Mouse (Mus musculus): ENCODE results near the gene Sel1l3. TPM values are rescaled to one million over a fixed set of nuclear protein-coding genes. Genes with fewer than 3 reads are reported as not detected.

Gene Sel1l3
- polyA plus RNA-seq, 1 experiment from 2014 or later, result 6.1 TPM

DNA sequence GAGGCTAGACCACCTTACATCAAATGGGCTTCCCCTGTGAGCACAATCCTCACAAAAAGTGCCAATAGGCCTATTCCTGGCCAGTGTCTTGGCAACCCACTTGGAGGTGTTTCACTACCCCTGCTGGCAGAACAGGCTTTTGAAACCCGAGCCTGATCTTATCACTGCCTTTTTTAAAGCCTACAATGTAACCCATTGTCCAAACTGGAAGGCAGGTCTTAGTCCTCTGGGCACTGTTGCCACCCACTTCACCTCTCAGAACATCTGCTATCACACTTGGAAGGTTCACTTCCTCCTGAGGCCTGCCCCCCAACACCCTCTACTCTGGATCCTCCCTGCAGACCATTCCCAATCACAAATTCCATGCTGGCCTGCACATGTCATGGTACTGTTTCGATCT, 27.4 kb upstream of the Sel1l3 start:
- Histone ChIP-seq H3K27ac (0 out of 2 replicates have a peak overlapping the region, but pooled peaks have one; percentile 15), H3K4me2 (no peak overlapping the region), H3K9ac (no peak overlapping the region), H3K27me3 (no peaks in the 10 kb centered on the region), H3K4me1 (peaks cover 5% of the 10 kb centered on the region), H3K4me3 (no peak overlapping the region), H3K9me3 (no peaks in the 10 kb centered on the region), H3K36me3 (no peaks in the 10 kb centered on the region)
- WGBS, result 47% methylated on average over 2 of the region's 2 CpGs
- peak; percentile 53; the same call in 1 of the 2 replicates for ATAC-seq (ENCODE audit: borderline replicate concordance, extremely low read depth, low FRiP score, low TSS enrichment)

DNA sequence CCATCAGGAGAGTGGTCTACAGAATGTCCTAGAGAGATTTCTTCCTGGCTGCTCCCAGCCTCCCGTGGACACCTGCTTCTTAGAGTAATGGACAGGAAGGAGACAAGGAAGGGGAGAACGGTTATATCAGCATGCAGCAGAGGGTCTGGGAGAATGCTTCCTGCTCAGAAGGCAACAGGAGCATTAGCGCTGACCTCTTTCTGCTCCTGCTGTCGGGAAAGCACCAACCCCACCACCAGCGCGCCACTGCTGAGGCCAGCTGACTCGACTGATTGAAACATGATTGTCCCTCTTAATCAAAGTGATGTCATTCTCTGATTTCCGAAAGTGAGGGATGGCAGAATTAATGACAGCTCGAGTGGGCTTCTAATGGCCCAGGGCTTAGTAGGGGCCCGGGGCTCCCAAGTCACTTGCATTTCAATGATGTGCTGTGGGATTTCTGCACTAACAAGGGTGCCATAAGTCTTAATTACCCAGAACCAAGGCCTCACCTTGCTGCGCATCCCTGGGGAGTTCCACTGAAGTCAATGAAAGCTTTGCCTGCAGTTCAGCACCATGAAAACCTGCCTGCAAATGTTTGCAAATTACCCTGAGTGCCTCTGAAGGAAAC, 26.2 kb upstream of the Sel1l3 start:
- ATAC-seq (ENCODE audit: borderline replicate concordance, extremely low read depth, low FRiP score, low TSS enrichment), result no peak
- no peaks in the 10 kb centered on the region for H3K36me3 ChIP-seq
- 55% methylated on average over 11 of the region's 11 CpGs for WGBS

DNA sequence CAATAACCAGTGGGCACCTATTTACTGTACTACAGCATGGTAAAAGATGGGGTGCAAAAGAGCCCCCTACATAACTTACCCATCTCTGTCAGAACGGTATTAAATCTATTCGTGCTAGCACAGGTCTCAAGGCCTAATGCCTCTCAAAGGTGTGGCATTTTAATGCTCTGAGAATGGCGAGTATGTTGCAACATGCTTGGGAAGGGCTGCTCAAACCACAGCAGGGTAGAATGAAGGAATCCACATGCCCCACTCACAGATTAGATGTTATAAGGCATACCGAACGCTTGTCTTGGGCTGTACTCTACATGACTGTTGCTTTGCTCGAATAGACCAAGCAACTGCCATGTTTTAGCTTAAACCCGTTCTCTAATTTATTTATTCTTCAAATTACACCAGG, 25.5 kb upstream of the Sel1l3 start:
- Histone ChIP-seq H3K27me3 (no peaks in the 10 kb centered on the region), H3K9me3 (no peaks in the 10 kb centered on the region), H3K27ac (no peak overlapping the region), H3K9ac (no peak overlapping the region), H3K4me2 (no peak overlapping the region), H3K36me3 (no peaks in the 10 kb centered on the region), H3K4me1 (peaks cover 14% of the 10 kb centered on the region), H3K4me3 (no peak overlapping the region)
- 85% methylated on average over 7 of the region's 7 CpGs for WGBS
- no peak for ATAC-seq (ENCODE audit: borderline replicate concordance, extremely low read depth, low FRiP score, low TSS enrichment)

More for the DNA sequence above, 26.2 kb upstream of the Sel1l3 start:
- Histone ChIP-seq H3K9me3 (no peaks in the 10 kb centered on the region), H3K27ac (no peak overlapping the region), H3K9ac (no peak overlapping the region), H3K4me3 (no peak overlapping the region), H3K4me2 (no peak overlapping the region), H3K27me3 (no peaks in the 10 kb centered on the region), H3K4me1 (peaks cover 14% of the 10 kb centered on the region)

DNA sequence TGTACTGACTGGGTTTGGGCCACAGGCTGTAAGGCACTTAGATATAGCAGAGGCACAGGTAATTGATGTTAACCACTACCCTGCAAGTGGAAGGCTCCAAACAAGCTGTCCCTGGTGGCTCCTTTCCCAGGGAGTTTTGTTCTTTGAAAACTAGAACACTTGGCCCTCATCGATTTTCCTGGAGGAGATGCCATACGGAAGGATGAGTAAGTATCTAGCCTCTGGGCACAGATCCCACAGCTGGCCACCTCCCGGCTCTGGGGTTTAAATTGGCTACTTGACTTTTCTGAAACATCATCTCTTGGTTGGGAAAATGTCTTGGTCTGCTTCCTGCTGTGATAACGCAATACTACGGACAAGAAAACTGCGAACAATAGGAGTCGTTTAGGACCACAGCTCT, 25.0 kb upstream of the Sel1l3 start:
- WGBS, result 77% methylated on average over 7 of the region's 7 CpGs
- Histone ChIP-seq H3K9ac (no peak overlapping the region), H3K9me3 (no peaks in the 10 kb centered on the region), H3K27ac (no peak overlapping the region), H3K4me2 (no peak overlapping the region), H3K4me1 (peaks cover 12% of the 10 kb centered on the region), H3K27me3 (no peaks in the 10 kb centered on the region), H3K4me3 (no peak overlapping the region), H3K36me3 (no peaks in the 10 kb centered on the region)
- no peak for ATAC-seq (ENCODE audit: borderline replicate concordance, extremely low read depth, low FRiP score, low TSS enrichment)

DNA sequence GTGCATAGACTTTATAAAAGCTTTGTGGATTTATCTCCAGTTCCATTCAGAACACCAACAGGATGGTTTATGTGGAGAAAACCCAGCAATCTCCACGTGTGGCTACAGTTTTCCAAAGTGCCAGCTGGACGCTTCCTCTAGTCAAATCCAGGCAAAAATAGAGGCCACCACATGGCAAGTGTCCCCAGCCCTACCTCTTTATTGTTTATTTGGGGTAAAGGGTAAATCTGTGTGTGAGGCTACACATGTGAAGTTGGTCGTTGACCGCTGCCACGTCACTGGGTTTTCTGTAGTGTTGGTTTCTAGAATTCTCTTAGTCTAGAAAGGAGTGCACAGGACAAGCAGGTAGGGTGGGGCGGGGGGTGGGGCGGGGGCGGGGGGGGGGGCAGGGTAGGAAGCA, 23.0 kb upstream of the Sel1l3 start:
- H3K4me1 ChIP-seq, result peaks cover 12% of the 10 kb centered on the region
- no peaks in the 10 kb centered on the region for H3K27me3 ChIP-seq
- ATAC-seq (ENCODE audit: borderline replicate concordance, extremely low read depth, low FRiP score, low TSS enrichment), result no peak

DNA sequence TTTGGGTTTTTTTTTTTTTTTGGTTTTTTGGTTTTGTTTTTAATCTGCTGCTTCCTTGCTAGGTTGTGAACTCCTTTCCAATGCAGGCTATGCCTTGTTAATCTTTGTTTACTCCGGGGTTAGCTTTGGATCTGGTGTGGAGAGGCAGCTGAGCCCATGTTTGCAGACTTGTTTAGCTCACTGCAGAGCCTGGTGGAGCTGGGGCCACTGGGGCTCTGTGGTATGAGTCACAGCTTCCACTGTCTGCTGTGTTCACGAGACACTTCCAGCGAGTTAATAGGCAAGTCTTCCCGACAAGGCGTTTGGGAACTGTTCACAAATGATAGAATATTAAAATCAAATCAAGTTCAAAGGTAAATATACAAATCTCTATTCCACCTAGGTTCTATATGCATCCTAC, 22.4 kb upstream of the Sel1l3 start:
- Histone ChIP-seq H3K9me3 (no peaks in the 10 kb centered on the region), H3K4me2 (no peak overlapping the region), H3K36me3 (no peaks in the 10 kb centered on the region), H3K4me3 (no peak overlapping the region), H3K27me3 (no peaks in the 10 kb centered on the region), H3K9ac (no peak overlapping the region), H3K27ac (peak overlapping the region; percentile 29; the same call in 1 of the 2 replicates), H3K4me1 (peaks cover 12% of the 10 kb centered on the region)
- WGBS, result 7% methylated on average over 5 of the region's 5 CpGs
- ATAC-seq (ENCODE audit: borderline replicate concordance, extremely low read depth, low FRiP score, low TSS enrichment), result no peak

More for the DNA sequence above, 23.0 kb upstream of the Sel1l3 start:
- Histone ChIP-seq H3K4me2 (no peak overlapping the region), H3K27ac (no peak overlapping the region), H3K9me3 (no peaks in the 10 kb centered on the region), H3K9ac (no peak overlapping the region), H3K4me3 (no peak overlapping the region), H3K36me3 (no peaks in the 10 kb centered on the region)
- WGBS, result 64% methylated on average over 7 of the region's 8 CpGs

DNA sequence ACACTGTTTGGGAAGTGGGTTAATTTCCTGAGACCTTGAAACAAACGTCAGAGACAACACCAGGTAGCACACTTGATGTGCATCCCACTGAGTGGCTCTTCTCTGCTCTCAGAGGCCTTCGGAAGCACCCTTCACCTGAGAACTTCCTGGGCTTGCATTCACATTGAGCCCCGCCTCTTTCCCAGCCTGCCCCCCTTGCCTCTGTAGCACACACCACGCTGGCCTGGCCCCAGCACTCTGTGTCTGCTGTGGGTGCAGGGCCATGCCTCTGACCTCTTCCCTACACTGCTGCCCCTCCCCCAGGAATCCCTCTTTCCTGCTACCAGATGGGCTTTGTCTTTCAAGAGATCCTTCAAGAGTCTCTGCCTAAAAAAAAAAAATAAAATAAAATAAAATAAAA, 21.8 kb upstream of the Sel1l3 start:
- WGBS, result 5% methylated on average over 4 of the region's 4 CpGs
- no peak overlapping the region for H3K9ac ChIP-seq
- H3K27ac ChIP-seq, result 0 out of 2 replicates have a peak overlapping the region, but pooled peaks have one; percentile 29
- no peaks in the 10 kb centered on the region for H3K9me3 ChIP-seq
- ATAC-seq (ENCODE audit: borderline replicate concordance, extremely low read depth, low FRiP score, low TSS enrichment), result peak; percentile 86; the same call in 1 of the 2 replicates
- H3K27me3 ChIP-seq, result no peaks in the 10 kb centered on the region
- no peak overlapping the region for H3K4me3 ChIP-seq
- H3K36me3 ChIP-seq, result no peaks in the 10 kb centered on the region
- no peak overlapping the region for H3K4me2 ChIP-seq
- H3K4me1 ChIP-seq, result peaks cover 12% of the 10 kb centered on the region

DNA sequence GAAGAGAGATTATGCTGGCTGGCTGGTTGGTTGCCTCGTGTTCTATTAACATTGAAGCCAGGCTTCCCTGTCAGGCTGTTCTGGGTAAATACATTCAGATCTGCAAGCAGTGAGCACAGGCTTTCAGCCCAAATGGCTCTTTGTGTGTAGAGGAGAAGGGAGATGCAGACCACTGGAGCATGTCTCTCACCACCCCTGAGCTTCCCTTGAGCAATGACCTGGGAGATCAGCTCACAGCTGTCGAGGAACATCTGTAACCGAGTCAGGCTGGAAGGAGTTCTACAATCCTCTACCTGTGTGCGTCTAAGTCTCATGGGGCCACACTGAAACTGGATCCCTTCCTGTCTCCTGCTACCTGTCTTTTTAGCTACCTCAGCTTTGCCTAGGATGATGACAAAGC, 16.8 kb upstream of the Sel1l3 start:
- Histone ChIP-seq H3K9me3 (no peaks in the 10 kb centered on the region), H3K9ac (no peak overlapping the region), H3K4me1 (peaks cover 4% of the 10 kb centered on the region), H3K4me3 (no peak overlapping the region), H3K27me3 (no peaks in the 10 kb centered on the region), H3K36me3 (no peaks in the 10 kb centered on the region), H3K4me2 (no peak overlapping the region), H3K27ac (no peak overlapping the region)
- no peak for ATAC-seq (ENCODE audit: borderline replicate concordance, extremely low read depth, low FRiP score, low TSS enrichment)
- 70% methylated on average over 4 of the region's 4 CpGs for WGBS

DNA sequence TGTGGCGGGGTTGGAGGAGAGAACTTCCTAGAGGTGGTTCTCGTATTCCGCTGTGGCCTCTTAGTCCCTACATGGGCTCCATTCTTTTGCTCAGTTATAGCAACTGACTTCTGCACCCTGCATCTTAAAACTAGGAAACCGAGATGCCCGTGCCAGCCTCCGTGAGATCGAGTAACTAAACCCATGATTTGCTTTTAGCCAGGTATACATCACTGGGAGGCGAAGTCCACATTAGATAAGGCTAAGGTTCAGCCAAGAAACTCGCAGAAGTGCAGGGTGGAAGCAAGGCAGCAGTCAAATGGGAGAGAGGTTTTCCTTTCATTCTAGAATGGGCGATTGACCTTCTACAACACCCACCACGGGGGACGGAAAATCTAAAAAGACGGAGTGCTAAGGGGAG, 11.7 kb upstream of the Sel1l3 start:
- H3K27ac ChIP-seq, result no peak overlapping the region

DNA sequence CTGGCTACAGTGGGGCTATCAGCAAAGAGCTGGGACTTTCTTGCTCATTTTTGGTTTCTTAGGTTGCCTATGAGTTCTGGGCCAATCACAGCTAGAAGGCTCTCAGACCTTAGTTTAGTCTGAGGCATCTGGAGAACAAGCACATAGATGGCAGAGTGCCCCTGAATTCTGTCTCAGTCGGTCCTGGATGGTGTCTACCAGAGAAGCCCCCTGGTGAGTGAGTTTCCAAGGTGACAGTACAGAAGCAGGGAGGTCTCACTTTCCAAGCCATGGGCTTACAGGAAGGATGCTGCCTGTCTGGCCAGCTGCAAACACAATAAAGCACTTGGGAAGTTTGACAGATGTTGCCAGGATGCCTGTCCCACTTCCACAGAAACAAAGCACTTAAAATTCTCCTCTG, 1.1 kb upstream of the Sel1l3 start:
- Histone ChIP-seq H3K36me3 (no peaks in the 10 kb centered on the region), H3K4me1 (peaks cover 10% of the 10 kb centered on the region; the same call in 1 of the 2 replicates), H3K27me3 (peaks cover 54% of the 10 kb centered on the region), H3K4me3 (no peak overlapping the region), H3K9me3 (no peaks in the 10 kb centered on the region), H3K9ac (no peak overlapping the region), H3K4me2 (no peak overlapping the region), H3K27ac (no peak overlapping the region)
- 13% methylated on average over 1 of the region's 1 CpGs for WGBS
- ATAC-seq (ENCODE audit: borderline replicate concordance, extremely low read depth, low FRiP score, low TSS enrichment), result no peak

More for the DNA sequence above, 11.7 kb upstream of the Sel1l3 start:
- H3K4me1 ChIP-seq, result no peaks in the 10 kb centered on the region
- H3K9me3 ChIP-seq, result no peaks in the 10 kb centered on the region
- 78% methylated on average over 13 of the region's 13 CpGs for WGBS
- no peak overlapping the region for H3K4me3 ChIP-seq
- no peak for ATAC-seq (ENCODE audit: borderline replicate concordance, extremely low read depth, low FRiP score, low TSS enrichment)
- no peaks in the 10 kb centered on the region for H3K36me3 ChIP-seq
- H3K27me3 ChIP-seq, result no peaks in the 10 kb centered on the region
- no peak overlapping the region for H3K9ac ChIP-seq
- H3K4me2 ChIP-seq, result no peak overlapping the region

DNA sequence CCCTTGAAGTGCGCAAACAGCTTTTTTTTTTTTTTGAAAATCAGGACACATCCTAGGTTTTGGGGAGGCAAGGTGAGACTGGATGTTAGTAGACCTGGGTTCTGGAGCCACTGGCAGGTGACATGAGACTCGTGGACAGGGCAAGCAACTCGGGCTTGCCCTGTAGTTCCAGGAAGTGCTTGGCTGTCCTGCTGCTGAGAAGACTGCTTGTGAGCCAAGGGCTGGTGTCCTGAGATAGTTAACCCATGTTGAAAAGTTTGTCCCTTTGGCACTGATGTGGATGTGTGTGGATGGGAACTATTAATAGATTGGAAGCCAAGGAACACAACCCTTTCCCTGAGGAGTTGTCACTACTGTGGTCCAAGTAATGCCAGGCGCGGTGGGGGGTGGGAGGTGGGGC, 635 bp upstream of the Sel1l3 start:
- Histone ChIP-seq H3K4me3 (peak overlapping the region; percentile 62), H3K9ac (0 out of 2 replicates have a peak overlapping the region, but pooled peaks have one; percentile 42), H3K9me3 (no peaks in the 10 kb centered on the region), H3K27ac (no peak overlapping the region), H3K4me1 (peaks cover 10% of the 10 kb centered on the region; the same call in 1 of the 2 replicates), H3K4me2 (peak overlapping the region; percentile 99), H3K36me3 (no peaks in the 10 kb centered on the region), H3K27me3 (peaks cover 54% of the 10 kb centered on the region)
- WGBS, result 28% methylated on average over 5 of the region's 5 CpGs
- ATAC-seq (ENCODE audit: borderline replicate concordance, extremely low read depth, low FRiP score, low TSS enrichment), result no peak

DNA sequence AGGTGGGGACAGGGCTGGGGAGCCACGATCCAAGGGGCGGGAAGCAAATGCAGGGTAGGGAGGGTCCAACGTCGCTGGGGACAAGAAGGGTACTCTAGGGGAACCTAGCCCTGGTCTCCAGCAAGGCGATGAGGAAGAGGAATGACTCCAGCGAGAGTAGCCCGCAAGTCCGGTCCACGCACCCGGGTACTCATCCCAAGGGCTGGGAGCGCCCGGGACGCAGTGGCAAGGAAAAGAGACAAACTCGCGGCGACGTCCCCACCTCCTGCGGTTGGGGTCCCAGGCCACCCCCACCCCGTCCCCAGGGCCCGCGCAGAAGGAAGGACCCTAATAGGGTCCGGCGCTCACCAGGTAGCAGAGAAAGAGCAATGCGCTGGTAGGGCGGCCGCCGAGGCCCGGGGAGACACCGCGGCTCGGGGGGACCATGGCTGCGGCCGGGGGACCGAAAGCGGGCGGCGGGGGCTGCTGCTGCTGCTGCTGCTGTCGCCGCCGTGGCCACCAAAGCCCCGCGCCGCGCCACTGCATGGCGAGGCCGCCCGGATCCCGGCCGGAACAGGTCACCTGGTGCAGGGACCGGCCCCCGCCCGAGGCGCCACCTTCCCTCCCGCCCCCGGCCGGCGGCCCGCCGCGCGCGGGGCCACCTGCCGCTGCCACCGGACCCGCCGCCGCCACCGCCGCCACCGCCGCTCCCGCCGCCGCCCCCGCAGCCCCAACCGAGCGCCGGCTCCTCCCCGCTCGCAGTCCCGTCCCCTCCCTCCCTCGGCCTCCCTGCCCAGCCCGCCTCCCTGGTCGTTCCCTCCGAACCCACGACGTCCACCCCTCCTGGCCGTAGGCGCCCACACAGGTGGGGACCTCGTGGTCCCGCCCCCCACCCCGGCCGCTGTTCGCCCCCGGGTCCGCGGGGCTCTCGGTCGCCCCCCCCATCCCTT, 681 bp downstream of the Sel1l3 start:
- WGBS, result under 1% methylated on average over 84 of the region's 99 CpGs
- H3K4me3 ChIP-seq, result peak overlapping the region; percentile 62
- H3K4me1 ChIP-seq, result peaks cover 10% of the 10 kb centered on the region; the same call in 1 of the 2 replicates
- H3K27me3 ChIP-seq, result peaks cover 54% of the 10 kb centered on the region
- H3K36me3 ChIP-seq, result no peaks in the 10 kb centered on the region
- H3K9me3 ChIP-seq, result no peaks in the 10 kb centered on the region
- peak overlapping the region; percentile 19; the same call in 1 of the 2 replicates for H3K27ac ChIP-seq
- ATAC-seq (ENCODE audit: borderline replicate concordance, extremely low read depth, low FRiP score, low TSS enrichment), result peak; percentile 60
- H3K9ac ChIP-seq, result peak overlapping the region; percentile 64
- peak overlapping the region; percentile 99 for H3K4me2 ChIP-seq
